Mouse (Mus musculus) macrophage (primary cell): ENCODE results near the gene Slc44a1. TPM values are rescaled to one million over a fixed set of nuclear protein-coding genes. Genes with fewer than 3 reads are reported as not detected.

Source experiments
- H3K27ac ChIP-seq: fragments of 350-480 bp; formaldehyde crosslinking; 2 replicates; pipeline ENCODE4 v1.9.0; 2021
- H3K36me3 ChIP-seq: fragments of 350-480 bp; formaldehyde crosslinking; 2 replicates; pipeline ENCODE4 v1.9.0; 2021; ENCODE audit errors: inconsistent target
- H3K4me3 ChIP-seq: fragments of 350-480 bp; formaldehyde crosslinking; 2 replicates; pipeline ENCODE4 v1.9.0; 2021; ENCODE audit errors: inconsistent target
- H3K79me2 ChIP-seq: fragments of 350-480 bp; formaldehyde crosslinking; 2 replicates; pipeline ENCODE4 v1.9.0; 2021; ENCODE audit errors: inconsistent target
- WGBS: methylation state at CpG from one replicate; pipeline ENCODE4 v1.1.7; 2026; ENCODE audit warnings: inconsistent platforms; ENCODE audit not compliant: missing documents; 5-methylcytosine and 5-hydroxymethylcytosine counted together
- polyA plus RNA-seq: library from polyadenylated mRNA; stranded (reverse); fragments of 250-400 nt; gene quantifications from 3 replicates; pipeline ENCODE4 v1.2.4, GENCODE M21; 2018; ENCODE audit warnings: inconsistent platforms

Slc44a1 gene
- polyA plus RNA-seq, 1 experiment from 2014 or later: 33.2 TPM

DNA sequence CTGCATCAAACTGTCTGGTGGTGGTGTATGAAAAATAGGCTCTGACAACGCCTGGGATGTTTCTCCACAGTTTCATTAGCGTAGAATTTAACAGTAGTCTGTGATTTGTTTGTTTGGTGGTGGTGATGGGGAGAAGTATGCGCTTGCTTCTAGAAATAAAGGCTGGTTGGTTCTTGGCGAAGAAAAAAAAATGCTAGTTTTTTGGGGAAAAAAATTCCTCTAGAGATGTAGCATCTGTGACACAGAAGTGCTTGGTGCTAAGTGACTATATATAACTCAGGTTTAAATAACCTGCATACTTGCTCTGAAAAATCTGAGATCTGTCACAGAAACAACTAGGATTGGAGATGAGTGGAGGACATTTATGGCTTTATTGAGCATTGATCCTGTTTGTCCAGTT, 1.5 kb downstream of the Slc44a1 start:
- Histone ChIP-seq H3K27ac (no peak overlapping the region), H3K4me3 (no peak overlapping the region), H3K79me2 (peaks cover 28% of the 10 kb centered on the region), H3K36me3 (no peaks in the 10 kb centered on the region)
- 89% methylated on average over 4 of the region's 4 CpGs for WGBS

GRCm38 (mm10) chr4:53446216-53446615, 6.0 kb downstream of the Slc44a1 start:
- Histone ChIP-seq H3K4me3 (no peak overlapping the region), H3K79me2 (peaks cover 36% of the 10 kb centered on the region), H3K27ac (no peak overlapping the region), H3K36me3 (no peaks in the 10 kb centered on the region)
- 93% methylated on average over 3 of the region's 3 CpGs for WGBS

GRCm38 (mm10) chr4:53447773-53448172, 7.6 kb downstream of the Slc44a1 start:
- H3K4me3 ChIP-seq: no peak overlapping the region
- WGBS: 100% methylated on average over 4 of the region's 4 CpGs
- H3K27ac ChIP-seq: no peak overlapping the region
- H3K79me2 ChIP-seq: peaks cover 30% of the 10 kb centered on the region
- no peaks in the 10 kb centered on the region for H3K36me3 ChIP-seq

- Histone ChIP-seq H3K4me3 (no peak overlapping the region), H3K36me3 (no peaks in the 10 kb centered on the region)
- WGBS: 94% methylated on average over 7 of the region's 7 CpGs
Observed at GRCm38 (mm10) chr4:53450736-53451135, 10.5 kb downstream of the Slc44a1 start.

DNA sequence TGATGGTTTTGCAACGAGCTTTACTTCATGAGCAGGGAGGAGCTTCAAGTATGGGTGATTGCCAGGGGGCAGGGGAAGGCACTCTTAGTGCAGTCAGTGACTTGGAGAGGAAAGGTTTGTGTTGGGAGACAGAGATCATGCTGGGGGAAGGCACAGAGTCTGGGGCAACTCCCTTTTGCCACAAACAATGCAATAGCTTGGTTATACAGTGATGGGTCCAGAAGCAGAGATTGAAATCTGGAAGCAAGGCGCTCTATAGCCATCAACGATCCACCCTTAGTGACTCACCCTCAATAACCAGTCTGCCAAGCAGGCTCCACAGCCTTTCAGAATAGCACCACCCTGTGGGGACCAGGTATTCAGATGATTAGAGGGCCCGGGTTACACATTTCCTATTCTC, 11.7 kb downstream of the Slc44a1 start:
- Histone ChIP-seq H3K79me2 (peaks cover 38% of the 10 kb centered on the region), H3K27ac (no peak overlapping the region), H3K36me3 (no peaks in the 10 kb centered on the region), H3K4me3 (no peak overlapping the region)
- WGBS: 42% methylated on average over 4 of the region's 4 CpGs

More at GRCm38 (mm10) chr4:53450736-53451135, 10.5 kb downstream of the Slc44a1 start:
- Histone ChIP-seq H3K79me2 (peaks cover 38% of the 10 kb centered on the region), H3K27ac (no peak overlapping the region)

DNA sequence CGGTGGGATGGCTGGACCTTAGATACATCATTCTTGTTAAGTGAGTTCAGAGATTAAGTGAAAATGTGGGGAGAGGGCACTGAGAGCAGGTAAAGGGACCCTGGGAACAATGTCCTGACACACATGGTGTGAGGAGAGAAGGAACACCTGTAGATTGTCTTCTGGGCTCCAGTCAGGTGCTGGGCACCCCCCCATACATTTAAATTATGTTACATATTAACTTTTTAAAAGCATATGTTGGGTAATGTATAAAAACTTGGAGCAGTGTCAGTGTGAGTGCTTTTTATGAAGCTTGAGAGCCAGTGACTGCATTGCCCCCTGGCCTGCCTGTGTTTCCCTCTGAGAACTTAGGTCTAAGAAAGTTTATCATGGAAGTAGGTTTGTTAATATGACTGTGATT, 12.2 kb downstream of the Slc44a1 start:
- H3K27ac ChIP-seq: no peak overlapping the region
- H3K4me3 ChIP-seq: no peak overlapping the region
- no peaks in the 10 kb centered on the region for H3K36me3 ChIP-seq
- WGBS: 100% methylated on average over 1 of the region's 1 CpGs
- peaks cover 38% of the 10 kb centered on the region for H3K79me2 ChIP-seq

- WGBS: 95% methylated on average over 9 of the region's 10 CpGs
- no peak overlapping the region for H3K27ac ChIP-seq
Observed at GRCm38 (mm10) chr4:53452976-53453889, 13.0 kb downstream of the Slc44a1 start.

GRCm38 (mm10) chr4:53455885-53456284, 15.7 kb downstream of the Slc44a1 start:
- H3K79me2 ChIP-seq: peaks cover 30% of the 10 kb centered on the region
- H3K27ac ChIP-seq: no peak overlapping the region
- H3K36me3 ChIP-seq: no peaks in the 10 kb centered on the region
- 94% methylated on average over 2 of the region's 2 CpGs for WGBS
- H3K4me3 ChIP-seq: no peak overlapping the region

More at GRCm38 (mm10) chr4:53452976-53453889, 13.0 kb downstream of the Slc44a1 start:
- Histone ChIP-seq H3K4me3 (no peak overlapping the region), H3K79me2 (peaks cover 38% of the 10 kb centered on the region), H3K36me3 (no peaks in the 10 kb centered on the region)

DNA sequence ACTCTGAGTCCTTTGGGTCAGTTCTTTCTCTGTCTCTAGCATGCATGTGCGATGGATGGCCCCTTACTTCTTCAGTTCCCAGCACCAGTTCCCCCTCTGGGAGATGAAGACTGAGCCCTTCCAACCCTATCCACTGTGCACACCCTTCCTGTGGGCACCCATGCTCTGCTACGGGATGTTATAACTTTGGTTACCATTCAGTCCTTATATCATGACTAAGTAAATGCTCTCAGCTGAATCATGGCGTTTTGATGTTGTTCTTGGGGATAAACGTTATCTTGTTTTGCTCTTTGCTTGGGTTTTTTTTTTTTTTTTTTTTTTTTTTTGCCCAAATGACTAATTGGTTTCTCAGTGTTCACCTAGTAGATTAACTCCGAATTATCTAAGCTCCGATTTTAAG, 16.4 kb downstream of the Slc44a1 start:
- Histone ChIP-seq H3K4me3 (no peak overlapping the region), H3K27ac (no peak overlapping the region), H3K79me2 (peaks cover 23% of the 10 kb centered on the region), H3K36me3 (no peaks in the 10 kb centered on the region)
- 91% methylated on average over 6 of the region's 6 CpGs for WGBS

- Histone ChIP-seq H3K27ac (no peak overlapping the region), H3K79me2 (peaks cover 17% of the 10 kb centered on the region; the same call in 1 of the 2 replicates), H3K4me3 (no peak overlapping the region), H3K36me3 (no peaks in the 10 kb centered on the region)
- 75% methylated on average over 3 of the region's 3 CpGs for WGBS
Observed at GRCm38 (mm10) chr4:53458503-53458902, 18.3 kb downstream of the Slc44a1 start.

DNA sequence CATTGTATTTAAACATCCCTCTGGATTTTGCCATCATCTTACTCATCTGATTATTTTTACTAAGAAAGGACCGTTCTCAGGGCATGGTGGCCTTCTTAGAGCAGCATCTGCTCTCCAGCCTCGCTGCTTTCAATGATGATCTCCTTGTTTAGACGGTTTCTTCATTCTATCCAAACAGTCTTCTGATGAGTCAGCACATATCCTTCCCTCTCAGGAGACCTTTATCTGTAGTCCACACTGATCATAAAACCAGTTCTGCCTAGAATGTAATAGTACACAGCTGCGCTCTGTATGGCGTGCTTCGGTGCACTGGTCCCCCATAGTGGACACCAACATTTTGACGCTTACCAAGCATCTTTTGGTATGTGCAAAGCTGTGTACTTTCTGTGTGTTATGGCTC, 19.5 kb downstream of the Slc44a1 start:
- Histone ChIP-seq H3K4me3 (no peak overlapping the region), H3K79me2 (peaks cover 15% of the 10 kb centered on the region; the same call in 1 of the 2 replicates), H3K27ac (no peak overlapping the region), H3K36me3 (no peaks in the 10 kb centered on the region)
- WGBS: 87% methylated on average over 7 of the region's 7 CpGs

DNA sequence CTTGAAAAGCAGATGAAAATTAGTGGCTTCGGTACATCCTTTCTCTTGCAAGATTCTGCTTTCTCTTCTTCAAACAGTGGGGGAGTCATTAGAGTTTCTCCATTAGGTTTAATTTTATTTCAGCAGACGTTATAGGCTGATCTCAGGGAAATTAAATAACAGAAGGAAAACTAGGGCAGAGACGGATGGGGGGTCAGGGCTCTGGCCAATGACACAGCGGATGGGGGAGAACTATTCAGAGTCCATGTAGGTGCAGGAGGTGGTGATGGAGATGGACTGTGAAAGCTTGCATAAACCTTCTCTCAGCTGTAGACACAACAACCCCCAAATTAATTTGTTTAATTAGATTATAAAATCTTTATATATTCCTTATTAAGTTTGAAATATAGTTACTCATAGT, 20.8 kb downstream of the Slc44a1 start:
- Histone ChIP-seq H3K79me2 (peaks cover 6% of the 10 kb centered on the region; the same call in 1 of the 2 replicates), H3K4me3 (no peak overlapping the region), H3K27ac (no peak overlapping the region), H3K36me3 (no peaks in the 10 kb centered on the region)
- WGBS: 98% methylated on average over 4 of the region's 4 CpGs

- peaks cover 6% of the 10 kb centered on the region; the same call in 1 of the 2 replicates for H3K79me2 ChIP-seq
- H3K36me3 ChIP-seq: no peaks in the 10 kb centered on the region
- 91% methylated on average over 5 of the region's 5 CpGs for WGBS
Observed at GRCm38 (mm10) chr4:53462069-53462468, 21.9 kb downstream of the Slc44a1 start.

GRCm38 (mm10) chr4:53462505-53463251, 22.5 kb downstream of the Slc44a1 start:
- H3K27ac ChIP-seq: no peak overlapping the region
- H3K4me3 ChIP-seq: no peak overlapping the region
- H3K36me3 ChIP-seq: no peaks in the 10 kb centered on the region
- peaks cover 6% of the 10 kb centered on the region; the same call in 1 of the 2 replicates for H3K79me2 ChIP-seq
- 94% methylated on average over 18 of the region's 18 CpGs for WGBS

More at GRCm38 (mm10) chr4:53462069-53462468, 21.9 kb downstream of the Slc44a1 start:
- Histone ChIP-seq H3K27ac (no peak overlapping the region), H3K4me3 (no peak overlapping the region)

DNA sequence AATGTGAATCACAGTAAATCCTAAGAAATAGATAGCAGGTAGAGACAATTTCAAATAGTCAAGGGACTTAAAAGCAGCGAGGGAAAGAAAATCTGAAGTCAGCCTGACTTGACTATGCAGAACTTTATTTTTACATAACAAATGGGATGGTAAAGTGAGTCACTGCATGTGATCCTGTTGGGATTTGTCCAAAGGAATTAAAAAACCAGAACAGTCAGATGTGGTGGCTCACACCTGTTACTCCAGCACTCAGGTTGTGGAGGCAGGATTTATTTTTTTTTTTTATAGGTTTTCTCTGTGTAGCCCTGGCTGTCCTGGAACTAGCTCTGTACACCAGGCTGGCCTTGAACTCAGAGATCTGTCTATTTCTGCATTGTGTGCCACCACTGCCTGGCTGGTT, 25.7 kb downstream of the Slc44a1 start:
- H3K36me3 ChIP-seq: no peaks in the 10 kb centered on the region
- no peak overlapping the region for H3K4me3 ChIP-seq
- peaks cover 11% of the 10 kb centered on the region; the same call in 1 of the 2 replicates for H3K79me2 ChIP-seq
- 89% methylated on average over 1 of the region's 1 CpGs for WGBS
- no peak overlapping the region for H3K27ac ChIP-seq
